24 mouse cellular contexts compared by ENCODE assay signal in genomic region chr5:102998524-102998923, GRCm38 (mm10).
"Had no signal": no experiment of that assay in that cellular context is flagged by ENCODE, and none has a peak within 500 bp of the region (broad histone marks: within the 10 kb centered on the region; RNA-seq: fewer than 3 reads in every experiment).

No protein-coding gene starts in this region.

- H3K4me3 ChIP-seq: heart, adult 2 months; heart, embryonic 13.5 days; heart, embryonic 15.5 days; hindbrain, embryonic 13.5 days; hindbrain, embryonic 15.5 days; kidney, embryonic 15.5 days; limb, embryonic 13.5 days; limb, embryonic 15.5 days; liver, embryonic 12.5 days had no signal

- H3K27ac ChIP-seq: heart, adult 2 months; heart, embryonic 13.5 days; heart, embryonic 15.5 days; hindbrain, embryonic 13.5 days; hindbrain, embryonic 15.5 days; hindbrain, postnatal 0 days; kidney, embryonic 15.5 days; kidney, postnatal 0 days; limb, embryonic 13.5 days; limb, embryonic 15.5 days; liver, embryonic 12.5 days; liver, embryonic 14.5 days had no signal

- DNase-seq: gastrocnemius, postnatal 14 days; gastrocnemius, postnatal 36 days; heart, adult 11 months; heart, adult 2 months; heart, postnatal 14 days; heart, postnatal 36 days; kidney, adult 11 months; kidney, adult 2 months; kidney, adult 9 months; kidney, postnatal 14 days; kidney, postnatal 36 days; layer of hippocampus, postnatal 36 days; left cerebral cortex, postnatal 4 days had no signal
